Mouse (Mus musculus) embryonic facial prominence, embryonic 11.5 days (tissue): ENCODE measurements around the gene Zfp664. TPM values are rescaled to one million over a fixed set of nuclear protein-coding genes. Genes with fewer than 3 reads are reported as not detected.
A peak's percentile ranks its signal among the peaks of the same experiment; 100 is the strongest.

ENCODE experiments used
- ATAC-seq: fragments of 200-750 bp; cut with Nextera tagmentation; replicated peaks from 2 replicates; pipeline ENCODE4 v1.8.0; 2017; ENCODE audit warnings: low read depth; ENCODE audit not compliant: insufficient number of reproducible peaks, low FRiP score, low TSS enrichment
- DNase-seq: peaks from one replicate; pipeline ENCODE4 v3.0.0-alpha.2; 2015; ENCODE audit warnings: low spot score
- H3K27ac ChIP-seq: fragments of 300-500 bp; sonication (generic); replicated peaks from 2 replicates; pipeline ENCODE4 v1.5.1; 2014; ENCODE audit warnings: mild to moderate bottlenecking, low read depth, low read length, control low read depth
- H3K27me3 ChIP-seq: fragments of 300-500 bp; sonication (generic); 2 replicates; pipeline ENCODE4 v1.6.1; 2014; ENCODE audit warnings: mild to moderate bottlenecking, low read length, moderate library complexity, mixed read lengths; ENCODE audit not compliant: control insufficient read depth, insufficient read depth
- H3K36me3 ChIP-seq: fragments of 300-500 bp; sonication (generic); replicated peaks from 2 replicates; pipeline ENCODE4 v1.6.1; 2014; ENCODE audit warnings: low read depth, mild to moderate bottlenecking, low read length, moderate library complexity, mixed read lengths; ENCODE audit not compliant: control insufficient read depth, insufficient read depth
- H3K4me1 ChIP-seq: fragments of 300-500 bp; sonication (generic); 2 replicates; pipeline ENCODE4 v1.6.1; 2014; ENCODE audit warnings: low read length, mixed read lengths; ENCODE audit not compliant: control insufficient read depth, insufficient read depth
- H3K4me2 ChIP-seq: fragments of 300-500 bp; sonication (generic); 2 replicates; pipeline ENCODE4 v1.6.1; 2014; ENCODE audit warnings: low read depth, mild to moderate bottlenecking, control low read depth, low read length, moderate library complexity
- H3K4me3 ChIP-seq: fragments of 300-500 bp; sonication (generic); 2 replicates; pipeline ENCODE4 v1.5.1; 2014; ENCODE audit warnings: low read depth, low read length, control low read depth
- H3K9ac ChIP-seq: fragments of 300-500 bp; sonication (generic); replicated peaks from 2 replicates; pipeline ENCODE4 v1.6.1; 2014; ENCODE audit warnings: mild to moderate bottlenecking, control low read depth, low read length
- H3K9me3 ChIP-seq: fragments of 300-500 bp; sonication (generic); replicated peaks from 2 replicates; pipeline ENCODE4 v1.6.1; 2016; ENCODE audit warnings: mild to moderate bottlenecking, low read length, inconsistent platforms, mixed read lengths; ENCODE audit not compliant: control insufficient read depth
- WGBS: fragments of 180-500 bp; shearing (Covaris S2); extraction: QIAGEN DNeasy Blood & Tissue Kit; methylation state at CpG from one replicate; pipeline ENCODE4 v1.1.7; 2014; 5-methylcytosine and 5-hydroxymethylcytosine counted together
- polyA plus RNA-seq: library from polyadenylated mRNA; unstranded; fragments of >200 nt; fragmentation: Nextera tagmentation; extraction: Ambion mirVana; gene quantifications from 2 replicates; pipeline ENCODE4 v1.2.1, GENCODE M21; 2014

Gene Zfp664
- polyA plus RNA-seq, 1 experiment from 2014 or later: 126 TPM

- H3K4me1 ChIP-seq: no peaks in the 10 kb centered on the region
- no peak overlapping the region for H3K9ac ChIP-seq
- no peaks in the 10 kb centered on the region for H3K27me3 ChIP-seq
- H3K27ac ChIP-seq: no peak overlapping the region
- no peaks in the 10 kb centered on the region for H3K9me3 ChIP-seq
- WGBS: 73% methylated on average over 4 of the region's 4 CpGs
- ATAC-seq (no peak), DNase-seq (no peak)
- H3K4me2 ChIP-seq: no peak overlapping the region
- H3K36me3 ChIP-seq: no peaks in the 10 kb centered on the region; the same call in 1 of the 2 replicates
- no peak overlapping the region for H3K4me3 ChIP-seq
Observed at GRCm38 (mm10) chr5:124836621-124837020, 25.9 kb upstream of the Zfp664 start.

DNA sequence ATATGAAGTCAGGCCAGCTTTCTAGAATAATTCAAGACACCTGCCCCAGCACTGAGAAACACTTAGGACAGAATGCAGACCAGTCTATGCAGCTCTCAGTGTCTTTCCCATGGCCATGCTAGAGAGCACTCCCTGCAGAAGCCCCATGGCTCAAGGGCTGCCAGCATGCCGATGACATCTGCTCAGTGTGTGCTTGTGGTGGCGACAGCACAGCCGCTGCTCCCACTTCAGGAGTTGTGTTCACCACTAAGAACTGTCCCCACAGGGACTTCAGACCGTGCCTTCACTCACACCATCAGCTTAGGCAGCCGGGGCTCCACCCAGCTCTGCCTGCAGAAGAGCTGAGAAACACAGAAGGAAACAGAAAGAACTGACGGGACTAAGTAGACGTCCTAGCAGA lies 22.3 kb upstream of the Zfp664 start:
- no peak overlapping the region for H3K27ac ChIP-seq
- no peaks in the 10 kb centered on the region for H3K9me3 ChIP-seq
- no peak overlapping the region for H3K4me2 ChIP-seq
- no peaks in the 10 kb centered on the region for H3K27me3 ChIP-seq
- 76% methylated on average over 7 of the region's 7 CpGs for WGBS
- no peaks in the 10 kb centered on the region for H3K4me1 ChIP-seq
- no peak overlapping the region for H3K4me3 ChIP-seq
- DNase-seq (no peak), ATAC-seq (no peak)
- H3K36me3 ChIP-seq: no peaks in the 10 kb centered on the region; the same call in 1 of the 2 replicates
- H3K9ac ChIP-seq: no peak overlapping the region

- no peak overlapping the region for H3K27ac ChIP-seq
- no peak for ATAC-seq
- H3K9me3 ChIP-seq: no peaks in the 10 kb centered on the region
- H3K4me3 ChIP-seq: no peak overlapping the region
- no peak overlapping the region for H3K4me2 ChIP-seq
- H3K9ac ChIP-seq: no peak overlapping the region
- 88% methylated on average over 2 of the region's 2 CpGs for WGBS
- no peaks in the 10 kb centered on the region; the same call in 1 of the 2 replicates for H3K36me3 ChIP-seq
- H3K4me1 ChIP-seq: no peaks in the 10 kb centered on the region
- no peaks in the 10 kb centered on the region for H3K27me3 ChIP-seq
- DNase-seq: no peak
Observed at GRCm38 (mm10) chr5:124840669-124841068, 21.8 kb upstream of the Zfp664 start.

GRCm38 (mm10) chr5:124843386-124843785 lies 19.1 kb upstream of the Zfp664 start:
- H3K27me3 ChIP-seq: no peaks in the 10 kb centered on the region
- H3K4me2 ChIP-seq: no peak overlapping the region
- DNase-seq: no peak
- H3K36me3 ChIP-seq: no peaks in the 10 kb centered on the region
- 77% methylated on average over 8 of the region's 8 CpGs for WGBS
- no peaks in the 10 kb centered on the region for H3K9me3 ChIP-seq
- no peaks in the 10 kb centered on the region for H3K4me1 ChIP-seq
- no peak overlapping the region for H3K4me3 ChIP-seq
- no peak for ATAC-seq
- no peak overlapping the region for H3K9ac ChIP-seq
- H3K27ac ChIP-seq: no peak overlapping the region

DNA sequence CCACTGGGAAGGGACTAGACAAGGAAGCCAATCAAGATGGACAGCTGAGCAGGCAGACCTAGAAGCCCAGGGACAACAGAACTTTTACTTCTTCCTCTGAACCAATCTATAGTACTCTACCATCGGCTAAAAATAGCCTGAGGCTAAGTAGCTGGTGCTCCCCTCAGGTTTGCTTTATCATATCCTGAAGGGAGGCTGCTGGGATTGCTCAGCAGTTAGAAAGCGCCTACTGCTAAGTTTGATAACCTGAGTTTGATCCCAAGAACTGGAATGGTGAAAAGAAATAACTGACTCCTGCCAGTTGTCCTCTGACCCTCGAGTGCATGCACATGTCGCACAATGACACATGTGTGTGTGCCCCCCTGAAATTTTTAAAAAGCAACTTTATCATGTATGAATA lies 17.6 kb upstream of the Zfp664 start:
- no peaks in the 10 kb centered on the region for H3K27me3 ChIP-seq
- ATAC-seq (no peak), DNase-seq (no peak)
- H3K4me1 ChIP-seq: no peaks in the 10 kb centered on the region
- H3K36me3 ChIP-seq: no peaks in the 10 kb centered on the region
- H3K9ac ChIP-seq: no peak overlapping the region
- no peak overlapping the region for H3K27ac ChIP-seq
- no peaks in the 10 kb centered on the region for H3K9me3 ChIP-seq
- H3K4me3 ChIP-seq: no peak overlapping the region
- 75% methylated on average over 4 of the region's 4 CpGs for WGBS
- no peak overlapping the region for H3K4me2 ChIP-seq

GRCm38 (mm10) chr5:124847014-124847413 lies 15.5 kb upstream of the Zfp664 start:
- H3K9me3 ChIP-seq: no peaks in the 10 kb centered on the region
- no peak overlapping the region for H3K27ac ChIP-seq
- ATAC-seq: 0 out of 2 replicates have a peak, but pooled peaks have one; percentile 9
- H3K4me2 ChIP-seq: no peak overlapping the region
- 38% methylated on average over 1 of the region's 1 CpGs for WGBS
- peak; percentile 65 for DNase-seq
- no peaks in the 10 kb centered on the region for H3K27me3 ChIP-seq
- no peak overlapping the region for H3K4me3 ChIP-seq
- H3K36me3 ChIP-seq: no peaks in the 10 kb centered on the region
- no peaks in the 10 kb centered on the region for H3K4me1 ChIP-seq
- H3K9ac ChIP-seq: no peak overlapping the region

- no peaks in the 10 kb centered on the region for H3K4me1 ChIP-seq
- 82% methylated on average over 3 of the region's 3 CpGs for WGBS
- DNase-seq: no peak
- H3K36me3 ChIP-seq: no peaks in the 10 kb centered on the region
- H3K9ac ChIP-seq: no peak overlapping the region
- no peak overlapping the region for H3K27ac ChIP-seq
- no peaks in the 10 kb centered on the region for H3K9me3 ChIP-seq
- no peak overlapping the region for H3K4me2 ChIP-seq
- H3K27me3 ChIP-seq: no peaks in the 10 kb centered on the region
- ATAC-seq: no peak
- H3K4me3 ChIP-seq: no peak overlapping the region
Observed at GRCm38 (mm10) chr5:124848994-124849393, 13.5 kb upstream of the Zfp664 start.

DNA sequence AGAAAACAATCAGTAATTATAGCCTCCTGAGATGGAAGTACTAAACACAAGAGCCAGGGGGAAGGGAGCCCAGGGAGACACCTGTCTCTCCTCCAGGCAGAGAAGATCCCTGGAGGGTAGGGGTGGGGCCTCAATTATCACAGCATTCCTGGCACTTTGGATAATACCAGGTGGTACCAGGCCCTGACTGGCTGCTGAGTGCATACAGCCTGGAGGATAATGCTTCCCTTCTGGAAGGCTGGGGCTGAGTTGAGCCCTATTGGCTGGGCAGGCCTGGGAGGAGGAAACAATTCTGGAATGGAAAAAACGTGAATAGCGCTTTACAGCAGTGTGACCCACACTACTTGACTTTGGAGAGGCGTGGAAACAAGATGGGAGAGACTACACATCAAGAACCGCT lies 10.9 kb upstream of the Zfp664 start:
- Histone ChIP-seq H3K27ac (no peak overlapping the region), H3K4me1 (no peaks in the 10 kb centered on the region), H3K27me3 (no peaks in the 10 kb centered on the region), H3K9me3 (no peaks in the 10 kb centered on the region), H3K36me3 (no peaks in the 10 kb centered on the region), H3K4me2 (no peak overlapping the region), H3K4me3 (no peak overlapping the region), H3K9ac (no peak overlapping the region)
- peak; percentile 26 for DNase-seq
- WGBS: 39% methylated on average over 4 of the region's 4 CpGs
- no peak; the same call in 1 of the 2 replicates for ATAC-seq
